Mouse (Mus musculus) E14TG2a.4 (cell line): Measurements from ENCODE around the gene Ahnak.

Experiments
- H3K27me3 ChIP-seq: 2 replicates; pipeline ENCODE4 v1.6.1; 2014; ENCODE audit warnings: low read length, control low read depth; ENCODE audit not compliant: insufficient read depth
- H3K36me3 ChIP-seq: 2 replicates; pipeline ENCODE4 v1.6.1; 2014; ENCODE audit warnings: low read length, control low read depth; ENCODE audit not compliant: insufficient read depth
- H3K4me1 ChIP-seq: replicated peaks from 2 replicates; pipeline ENCODE4 v1.6.1; 2014; ENCODE audit warnings: low read depth, low read length, control low read depth
- H3K4me3 ChIP-seq: replicated peaks from 2 replicates; pipeline ENCODE4 v1.5.1; 2014; ENCODE audit warnings: mild to moderate bottlenecking, low read length
- H3K9me3 ChIP-seq: 2 replicates; pipeline ENCODE4 v1.6.1; 2014; ENCODE audit warnings: low read length, control low read depth
- CTCF ChIP-seq: conservative IDR thresholded peaks from 2 replicates; pipeline ENCODE4 v1.5.1; 2014; ENCODE audit warnings: low read length
- NANOG ChIP-seq: IDR thresholded peaks from 2 replicates; pipeline ENCODE4 v1.6.1; 2014; ENCODE audit warnings: borderline replicate concordance, low read length, mixed read lengths
- POU5F1 ChIP-seq: IDR thresholded peaks from 2 replicates; pipeline ENCODE4 v1.6.1; 2014; ENCODE audit warnings: low read length, borderline replicate concordance

Gene Ahnak

DNA sequence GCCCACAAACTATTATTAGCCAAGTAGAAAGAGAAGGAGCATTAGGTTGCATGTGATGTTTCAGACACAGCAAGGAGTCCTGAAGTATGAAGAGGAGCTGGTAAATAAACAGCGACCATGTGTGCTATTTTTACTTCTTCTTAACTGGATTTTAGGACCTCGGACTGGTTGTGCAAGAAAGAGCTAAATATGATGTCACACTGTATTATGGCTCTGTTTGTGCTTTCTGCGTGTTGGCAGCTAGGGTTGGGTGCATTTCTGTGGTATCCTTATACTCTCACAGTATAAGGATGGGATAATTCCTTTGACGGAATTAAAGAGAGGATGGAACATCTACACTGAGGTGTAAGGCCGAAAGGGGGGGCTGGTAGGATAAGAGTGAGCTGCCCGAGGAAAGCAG, 43.8 kb upstream of the Ahnak start:
- H3K4me3 ChIP-seq: peak overlapping the region; percentile 97
- peaks cover 71% of the 10 kb centered on the region for H3K36me3 ChIP-seq
- H3K4me1 ChIP-seq: peaks cover 49% of the 10 kb centered on the region
- H3K27me3 ChIP-seq: no peaks in the 10 kb centered on the region
- no peaks in the 10 kb centered on the region for H3K9me3 ChIP-seq
- TF ChIP-seq CTCF (no peak), NANOG (no peak), POU5F1 (no peak)

DNA sequence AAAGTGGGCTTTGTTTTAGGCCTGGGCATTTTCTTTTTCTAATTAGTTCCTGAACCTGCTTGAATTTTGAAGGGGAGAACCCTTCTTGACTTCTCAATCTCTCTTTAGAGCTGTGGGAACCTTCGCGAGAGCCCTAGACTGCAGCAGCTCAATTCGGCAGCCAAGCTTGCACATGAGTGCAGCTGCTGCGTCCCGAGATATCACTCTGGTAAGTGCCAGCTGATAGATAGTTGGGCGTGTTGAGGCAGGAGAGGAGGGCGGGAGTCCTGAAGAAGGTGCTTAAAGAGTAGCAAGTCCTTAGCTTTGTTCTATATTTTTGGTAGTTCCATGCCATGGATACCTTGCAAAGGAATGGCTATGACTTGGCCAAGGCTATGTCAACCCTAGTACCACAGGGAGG, 42.2 kb upstream of the Ahnak start:
- Histone ChIP-seq H3K9me3 (no peaks in the 10 kb centered on the region), H3K27me3 (no peaks in the 10 kb centered on the region), H3K4me3 (no peak overlapping the region), H3K36me3 (peaks cover 87% of the 10 kb centered on the region), H3K4me1 (peaks cover 42% of the 10 kb centered on the region)
- TF ChIP-seq CTCF: no peak
- no peak for TF ChIP-seq POU5F1
- no peak for TF ChIP-seq NANOG

DNA sequence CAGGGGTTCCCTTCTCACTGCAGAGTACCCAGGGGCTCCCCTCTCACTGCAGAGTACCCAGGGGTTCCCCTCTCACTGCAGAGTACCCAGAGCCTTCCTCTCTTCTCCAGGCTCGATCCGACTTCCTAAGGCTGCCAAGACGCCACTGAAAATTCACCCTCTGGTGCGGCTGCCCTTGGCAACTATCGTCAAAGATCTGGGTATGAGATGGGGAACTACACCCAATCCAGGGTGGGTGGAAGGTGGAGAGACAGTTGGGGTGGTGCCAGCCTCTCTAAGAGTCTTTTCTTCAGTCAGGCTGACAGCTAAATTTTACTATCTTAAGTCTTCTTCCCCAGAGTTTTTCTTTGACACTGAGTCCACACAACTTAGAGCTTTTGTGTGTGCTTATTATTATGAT, 38.9 kb upstream of the Ahnak start:
- Histone ChIP-seq H3K27me3 (no peaks in the 10 kb centered on the region), H3K36me3 (peaks cover 82% of the 10 kb centered on the region), H3K4me1 (peaks cover 38% of the 10 kb centered on the region), H3K9me3 (no peaks in the 10 kb centered on the region), H3K4me3 (no peak overlapping the region)
- no peak for TF ChIP-seq POU5F1
- TF ChIP-seq NANOG: no peak
- TF ChIP-seq CTCF: no peak

DNA sequence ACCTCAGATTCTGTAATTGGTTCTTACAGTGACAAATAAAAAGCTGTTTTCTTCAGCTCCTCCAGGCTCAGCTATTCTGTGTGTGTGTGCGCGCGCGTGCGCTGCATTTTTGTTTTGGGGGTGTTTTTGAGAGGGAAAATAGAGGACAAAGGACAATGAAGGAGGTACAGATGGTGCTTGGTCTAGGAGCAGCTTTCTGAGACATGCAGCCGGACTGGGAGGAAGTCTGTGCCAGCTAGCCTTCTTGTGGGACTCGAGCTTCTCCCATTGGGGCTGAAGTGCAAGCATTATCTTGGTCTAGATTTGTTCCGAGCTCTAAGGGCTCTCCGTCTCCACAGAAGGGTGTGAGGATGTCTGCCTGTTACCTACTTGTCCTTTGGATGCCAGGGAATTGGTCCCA, 36.8 kb upstream of the Ahnak start:
- H3K9me3 ChIP-seq: no peaks in the 10 kb centered on the region
- H3K27me3 ChIP-seq: no peaks in the 10 kb centered on the region
- no peak for TF ChIP-seq CTCF
- no peak for TF ChIP-seq NANOG
- TF ChIP-seq POU5F1: no peak
- H3K4me1 ChIP-seq: peaks cover 42% of the 10 kb centered on the region
- peaks cover 82% of the 10 kb centered on the region for H3K36me3 ChIP-seq
- H3K4me3 ChIP-seq: no peak overlapping the region

DNA sequence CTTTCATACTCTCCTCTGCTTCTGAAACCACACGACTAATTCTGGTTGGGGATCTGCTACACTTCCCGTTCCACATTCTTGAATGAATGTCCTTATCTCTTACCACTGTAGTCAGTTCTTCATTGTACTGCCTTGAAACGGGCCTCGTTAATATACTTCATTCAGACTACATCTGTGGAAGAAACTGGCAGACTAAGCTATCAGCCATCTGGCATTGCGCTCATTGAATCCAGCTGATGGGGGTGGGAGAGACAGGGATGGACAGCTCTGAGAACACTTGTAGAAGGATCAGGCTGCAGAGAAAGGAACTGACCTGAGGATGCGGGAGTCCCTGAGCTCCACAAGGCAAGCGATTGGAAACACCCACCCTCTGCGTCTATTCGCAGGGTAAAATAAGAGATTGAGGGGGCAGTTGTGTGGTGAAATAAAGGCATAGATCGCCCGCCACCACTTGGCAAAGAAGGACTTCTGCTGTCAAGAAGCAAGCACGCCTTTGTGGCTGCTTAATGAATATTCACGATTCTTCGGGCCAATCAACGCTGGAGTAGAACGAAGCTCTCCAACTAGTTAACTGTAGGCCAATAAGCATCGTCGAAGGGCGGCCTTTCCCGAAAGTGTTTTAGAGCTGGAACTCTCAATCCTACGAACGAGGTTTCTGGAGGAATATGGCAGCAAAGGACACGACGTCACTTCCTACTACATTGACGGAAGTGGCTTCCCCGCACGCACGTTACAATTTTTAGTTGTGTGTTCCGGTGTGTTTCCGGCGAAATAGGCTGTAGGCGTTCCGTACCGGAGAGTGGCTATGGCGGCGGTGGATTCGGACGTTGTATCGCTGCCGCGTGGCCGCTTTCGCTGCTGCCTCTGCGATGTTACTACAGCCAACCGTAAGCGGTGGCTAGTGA, 35.7 kb upstream of the Ahnak start, which contains the start of gene Tut1:
Gene Tut1 (plus strand): TSS at position 713 of the 905 bp plus-strand sequence.
- Histone ChIP-seq H3K36me3 (peaks cover 82% of the 10 kb centered on the region), H3K9me3 (no peaks in the 10 kb centered on the region), H3K4me3 (peak within 1 kb of the TSS; percentile 98), H3K27me3 (no peaks in the 10 kb centered on the region), H3K4me1 (peaks cover 42% of the 10 kb centered on the region)
- TF ChIP-seq NANOG: no peak
- no peak for TF ChIP-seq CTCF
- no peak for TF ChIP-seq POU5F1

DNA sequence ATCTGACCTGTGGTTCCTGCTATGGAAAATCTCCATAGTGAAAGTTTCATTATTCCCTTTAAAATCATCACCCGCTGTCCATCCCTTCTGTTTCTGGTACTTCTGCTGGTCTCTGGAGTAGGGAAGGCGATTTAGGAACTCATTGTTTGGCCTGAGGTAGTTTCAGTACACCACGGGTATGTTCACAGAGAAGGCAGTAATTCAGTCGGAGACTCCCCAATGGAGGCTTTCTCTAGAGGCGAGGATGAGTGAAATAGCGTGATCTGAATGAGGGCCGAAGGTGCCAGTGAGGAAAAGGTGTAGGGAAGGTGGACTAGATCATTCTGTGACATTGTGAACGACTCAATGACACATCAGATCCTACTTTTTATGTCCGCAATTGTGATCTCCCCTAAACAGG, 34.9 kb upstream of the Ahnak start:
- Histone ChIP-seq H3K36me3 (peaks cover 82% of the 10 kb centered on the region), H3K27me3 (no peaks in the 10 kb centered on the region), H3K4me1 (peaks cover 38% of the 10 kb centered on the region), H3K4me3 (peak overlapping the region; percentile 98), H3K9me3 (no peaks in the 10 kb centered on the region)
- TF ChIP-seq CTCF: no peak
- no peak for TF ChIP-seq NANOG
- TF ChIP-seq POU5F1: no peak

DNA sequence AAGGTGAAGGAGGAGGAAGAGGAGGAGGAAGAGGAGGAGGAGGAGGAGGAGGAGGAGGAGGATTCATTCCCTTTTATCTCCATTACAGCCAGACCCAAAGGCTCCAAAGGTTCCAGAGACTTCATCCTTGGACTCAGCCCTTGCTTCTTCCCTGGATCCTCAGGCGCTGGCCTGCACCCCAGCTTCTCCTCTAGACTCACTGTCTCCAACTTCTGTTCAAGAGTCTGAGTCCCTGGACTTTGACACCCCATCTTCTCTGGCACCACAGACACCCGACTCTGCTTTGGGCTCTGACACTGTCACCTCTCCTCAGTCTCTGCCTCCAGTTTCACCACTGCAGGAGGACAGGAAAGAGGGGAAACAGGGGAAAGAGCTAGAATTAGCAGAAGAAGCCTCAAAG, 26.8 kb upstream of the Ahnak start:
- peaks cover 22% of the 10 kb centered on the region for H3K4me1 ChIP-seq
- TF ChIP-seq CTCF (no peak), POU5F1 (no peak)
- H3K4me3 ChIP-seq: no peak overlapping the region
- H3K36me3 ChIP-seq: peaks cover 91% of the 10 kb centered on the region
- H3K9me3 ChIP-seq: no peaks in the 10 kb centered on the region
- no peaks in the 10 kb centered on the region for H3K27me3 ChIP-seq

DNA sequence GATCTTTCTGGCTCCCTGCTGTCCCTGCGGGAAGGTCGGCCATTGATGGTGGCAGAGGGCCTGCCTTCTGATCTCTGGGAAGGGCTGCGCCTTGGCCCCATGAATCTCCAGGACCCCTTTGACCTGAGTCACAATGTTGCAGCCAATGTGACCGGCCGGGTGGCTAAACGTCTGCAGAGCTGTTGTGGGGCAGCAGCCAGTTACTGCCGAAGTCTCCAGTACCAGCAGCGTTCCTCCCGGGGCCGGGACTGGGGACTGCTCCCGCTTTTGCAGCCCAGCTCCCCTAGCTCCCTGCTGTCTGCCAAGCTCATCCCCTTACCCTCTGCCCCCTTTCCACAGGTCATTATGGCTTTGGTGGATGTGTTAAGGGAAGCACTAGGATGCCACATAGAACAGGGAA, 24.0 kb upstream of the Ahnak start:
- Histone ChIP-seq H3K4me3 (peak overlapping the region; percentile 83; the same call in 1 of the 2 replicates), H3K27me3 (no peaks in the 10 kb centered on the region), H3K36me3 (peaks cover 91% of the 10 kb centered on the region), H3K9me3 (no peaks in the 10 kb centered on the region), H3K4me1 (peaks cover 38% of the 10 kb centered on the region)
- TF ChIP-seq CTCF: no peak
- no peak for TF ChIP-seq POU5F1
- TF ChIP-seq NANOG: no peak
